Mouse (Mus musculus): ENCODE measurements around the gene Slc25a19. TPM values are rescaled to one million over a fixed set of nuclear protein-coding genes. Genes with fewer than 3 reads are reported as not detected.

Gene Slc25a19
- polyA plus RNA-seq, 1 experiment from 2014 or later: 35.6 TPM

- ATAC-seq (ENCODE audit: low FRiP score): no peak
- no peak overlapping the region for H3K9ac ChIP-seq
- H3K4me3 ChIP-seq: no peak overlapping the region
- 98% methylated on average over 15 of the region's 15 CpGs for WGBS
- no peaks in the 10 kb centered on the region for H3K27me3 ChIP-seq
- H3K4me2 ChIP-seq: no peak overlapping the region
- peaks cover 42% of the 10 kb centered on the region for H3K36me3 ChIP-seq
- no peaks in the 10 kb centered on the region for H3K9me3 ChIP-seq
- H3K4me1 ChIP-seq (replicated peaks): peaks cover 38% of the 10 kb centered on the region
- no peak overlapping the region for H3K27ac ChIP-seq
Measured at GRCm38 (mm10) chr11:115600743-115601142, 27.4 kb downstream of the Slc25a19 start.

DNA sequence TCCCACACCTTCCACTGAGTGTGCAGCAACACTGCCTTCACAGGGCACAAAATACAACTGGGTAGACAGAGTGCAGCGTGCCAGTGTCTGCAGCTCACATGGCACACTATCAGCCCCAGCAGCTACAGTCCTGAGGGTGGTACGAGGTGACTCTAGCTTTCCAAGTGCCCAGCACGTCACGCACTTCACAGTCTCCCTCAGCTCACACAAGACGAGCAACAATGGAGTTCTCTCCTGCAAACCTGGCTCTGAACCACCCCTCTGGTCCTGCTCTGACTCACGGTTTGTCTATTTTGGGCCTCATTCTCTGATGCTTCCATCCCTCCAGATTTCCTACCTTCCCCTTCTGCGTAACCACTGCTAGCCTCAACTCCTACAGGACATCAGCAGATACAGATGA is 28.4 kb downstream of the Slc25a19 start:
- H3K27me3 ChIP-seq: no peaks in the 10 kb centered on the region
- H3K27ac ChIP-seq: no peak overlapping the region
- ATAC-seq (ENCODE audit: low FRiP score): no peak
- 95% methylated on average over 7 of the region's 7 CpGs for WGBS
- H3K9ac ChIP-seq: no peak overlapping the region
- no peaks in the 10 kb centered on the region for H3K9me3 ChIP-seq
- H3K4me1 ChIP-seq (replicated peaks): peaks cover 28% of the 10 kb centered on the region
- no peak overlapping the region for H3K4me2 ChIP-seq
- no peak overlapping the region for H3K4me3 ChIP-seq
- H3K36me3 ChIP-seq: peaks cover 48% of the 10 kb centered on the region

DNA sequence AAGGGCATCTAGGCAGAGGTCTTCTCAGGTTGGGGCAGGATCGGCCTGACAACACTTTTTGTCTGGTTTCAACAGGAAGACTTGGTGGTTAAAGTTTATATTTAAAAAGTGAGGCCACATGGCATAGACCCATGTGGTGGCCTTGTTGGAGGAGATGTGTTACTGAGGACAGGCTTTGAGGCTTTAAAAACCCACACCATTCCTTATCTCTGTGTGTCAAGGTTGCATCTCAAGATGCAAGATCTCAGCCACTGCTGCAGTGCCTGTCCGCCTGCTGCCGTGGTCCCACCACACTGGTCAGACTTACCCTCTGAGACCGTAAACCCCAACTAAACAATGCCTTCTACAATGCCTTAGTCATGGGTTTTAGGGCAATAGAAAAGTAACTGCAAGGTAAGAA is 29.8 kb downstream of the Slc25a19 start:
- Histone ChIP-seq H3K4me2 (no peak overlapping the region), H3K9me3 (no peaks in the 10 kb centered on the region), H3K36me3 (peaks cover 61% of the 10 kb centered on the region), H3K27me3 (no peaks in the 10 kb centered on the region), H3K27ac (no peak overlapping the region), H3K4me1 (replicated peaks) (peaks cover 24% of the 10 kb centered on the region), H3K9ac (no peak overlapping the region), H3K4me3 (no peak overlapping the region)
- ATAC-seq (ENCODE audit: low FRiP score): no peak
- WGBS: 95% methylated on average over 4 of the region's 4 CpGs

GRCm38 (mm10) chr11:115595209-115595608 is 32.9 kb downstream of the Slc25a19 start:
- H3K4me3 ChIP-seq: no peak overlapping the region
- no peak for ATAC-seq (ENCODE audit: low FRiP score)
- H3K27me3 ChIP-seq: no peaks in the 10 kb centered on the region
- H3K4me1 ChIP-seq (replicated peaks): no peaks in the 10 kb centered on the region
- WGBS: 98% methylated on average over 3 of the region's 3 CpGs
- H3K9ac ChIP-seq: no peak overlapping the region
- H3K9me3 ChIP-seq: no peaks in the 10 kb centered on the region
- H3K36me3 ChIP-seq: peaks cover 83% of the 10 kb centered on the region
- no peak overlapping the region for H3K27ac ChIP-seq
- no peak overlapping the region for H3K4me2 ChIP-seq

DNA sequence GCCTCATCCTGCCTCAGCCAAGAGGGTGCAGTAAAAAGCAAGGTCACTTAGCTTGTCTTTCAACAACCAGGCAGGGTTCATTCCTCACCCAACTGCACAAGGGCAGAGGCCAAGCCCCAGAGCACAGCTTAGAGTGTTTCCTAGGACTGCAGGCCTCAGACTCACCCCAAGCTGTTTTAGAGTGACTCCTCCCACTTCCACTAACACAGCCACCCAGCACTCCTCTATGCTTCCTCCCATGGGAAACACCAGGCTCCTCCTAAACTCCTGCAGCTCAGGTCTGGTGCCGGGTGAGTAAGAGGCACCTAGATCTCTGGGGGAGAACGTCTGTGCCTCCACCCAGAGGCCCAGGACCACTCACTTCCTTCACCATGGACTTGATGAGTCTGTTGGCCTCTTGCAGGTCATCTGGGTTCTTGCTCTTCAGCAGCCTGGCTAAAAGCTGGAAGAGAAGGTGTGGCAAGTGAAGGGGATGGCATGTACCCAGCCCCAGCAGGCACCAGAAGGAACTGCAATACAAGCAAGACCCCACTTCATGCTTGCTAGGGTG is 37.5 kb downstream of the Slc25a19 start:
- no peak for ATAC-seq (ENCODE audit: low FRiP score)
- H3K36me3 ChIP-seq: peaks cover 94% of the 10 kb centered on the region
- H3K27me3 ChIP-seq: no peaks in the 10 kb centered on the region
- H3K4me3 ChIP-seq: no peak overlapping the region
- WGBS: 93% methylated on average over 2 of the region's 2 CpGs
- no peaks in the 10 kb centered on the region for H3K9me3 ChIP-seq
- no peak overlapping the region for H3K4me2 ChIP-seq
- H3K4me1 ChIP-seq (replicated peaks): no peaks in the 10 kb centered on the region
- no peak overlapping the region for H3K9ac ChIP-seq
- no peak overlapping the region for H3K27ac ChIP-seq

GRCm38 (mm10) chr11:115587984-115588383 is 40.1 kb downstream of the Slc25a19 start:
- ATAC-seq (ENCODE audit: low FRiP score): no peak
- no peak overlapping the region for H3K4me2 ChIP-seq
- peaks cover 97% of the 10 kb centered on the region for H3K36me3 ChIP-seq
- 87% methylated on average over 9 of the region's 9 CpGs for WGBS
- H3K9me3 ChIP-seq: no peaks in the 10 kb centered on the region
- H3K27me3 ChIP-seq: no peaks in the 10 kb centered on the region
- H3K27ac ChIP-seq: no peak overlapping the region
- H3K4me3 ChIP-seq: no peak overlapping the region
- H3K4me1 ChIP-seq (replicated peaks): no peaks in the 10 kb centered on the region
- H3K9ac ChIP-seq: no peak overlapping the region

DNA sequence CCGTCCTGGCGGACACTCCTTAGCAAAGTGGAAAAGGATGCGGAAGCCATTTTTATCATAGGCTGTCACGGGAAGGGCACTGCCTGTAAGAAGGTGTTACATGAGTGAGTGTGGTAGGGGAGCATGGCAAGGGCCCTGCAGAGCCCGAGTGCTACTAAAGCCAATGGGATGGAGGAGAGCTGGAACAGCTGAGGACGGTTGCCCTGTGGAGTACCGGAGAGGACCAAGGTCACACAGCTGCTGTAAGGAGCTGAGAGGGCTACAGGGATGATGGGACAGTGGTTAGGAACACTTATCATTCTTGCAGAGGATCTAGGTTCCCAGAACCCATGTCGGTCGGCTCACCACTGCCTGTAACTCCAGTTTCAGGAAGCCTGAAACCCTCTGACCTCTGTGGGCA is 41.7 kb downstream of the Slc25a19 start:
- ATAC-seq (ENCODE audit: low FRiP score): no peak
- H3K36me3 ChIP-seq: peaks cover 97% of the 10 kb centered on the region
- WGBS: 92% methylated on average over 9 of the region's 9 CpGs
- H3K9me3 ChIP-seq: no peaks in the 10 kb centered on the region
- H3K4me2 ChIP-seq: no peak overlapping the region
- H3K4me3 ChIP-seq: no peak overlapping the region
- no peak overlapping the region for H3K27ac ChIP-seq
- H3K27me3 ChIP-seq: no peaks in the 10 kb centered on the region
- no peaks in the 10 kb centered on the region for H3K4me1 ChIP-seq (replicated peaks)
- no peak overlapping the region for H3K9ac ChIP-seq

- Histone ChIP-seq H3K4me1 (replicated peaks) (no peaks in the 10 kb centered on the region), H3K4me2 (no peak overlapping the region), H3K9ac (no peak overlapping the region), H3K36me3 (peaks cover 97% of the 10 kb centered on the region), H3K9me3 (no peaks in the 10 kb centered on the region), H3K27ac (no peak overlapping the region), H3K27me3 (no peaks in the 10 kb centered on the region), H3K4me3 (no peak overlapping the region)
- ATAC-seq (ENCODE audit: low FRiP score): no peak
- 92% methylated on average over 7 of the region's 7 CpGs for WGBS
Measured at GRCm38 (mm10) chr11:115585573-115586100, 42.5 kb downstream of the Slc25a19 start.

- Histone ChIP-seq H3K4me1 (replicated peaks) (no peaks in the 10 kb centered on the region), H3K27me3 (no peaks in the 10 kb centered on the region), H3K9ac (no peak overlapping the region), H3K27ac (no peak overlapping the region), H3K9me3 (no peaks in the 10 kb centered on the region), H3K36me3 (peaks cover 95% of the 10 kb centered on the region), H3K4me3 (no peak overlapping the region), H3K4me2 (no peak overlapping the region)
- ATAC-seq (ENCODE audit: low FRiP score): no peak
- 91% methylated on average over 10 of the region's 10 CpGs for WGBS
Measured at GRCm38 (mm10) chr11:115584376-115585073, 43.6 kb downstream of the Slc25a19 start.

DNA sequence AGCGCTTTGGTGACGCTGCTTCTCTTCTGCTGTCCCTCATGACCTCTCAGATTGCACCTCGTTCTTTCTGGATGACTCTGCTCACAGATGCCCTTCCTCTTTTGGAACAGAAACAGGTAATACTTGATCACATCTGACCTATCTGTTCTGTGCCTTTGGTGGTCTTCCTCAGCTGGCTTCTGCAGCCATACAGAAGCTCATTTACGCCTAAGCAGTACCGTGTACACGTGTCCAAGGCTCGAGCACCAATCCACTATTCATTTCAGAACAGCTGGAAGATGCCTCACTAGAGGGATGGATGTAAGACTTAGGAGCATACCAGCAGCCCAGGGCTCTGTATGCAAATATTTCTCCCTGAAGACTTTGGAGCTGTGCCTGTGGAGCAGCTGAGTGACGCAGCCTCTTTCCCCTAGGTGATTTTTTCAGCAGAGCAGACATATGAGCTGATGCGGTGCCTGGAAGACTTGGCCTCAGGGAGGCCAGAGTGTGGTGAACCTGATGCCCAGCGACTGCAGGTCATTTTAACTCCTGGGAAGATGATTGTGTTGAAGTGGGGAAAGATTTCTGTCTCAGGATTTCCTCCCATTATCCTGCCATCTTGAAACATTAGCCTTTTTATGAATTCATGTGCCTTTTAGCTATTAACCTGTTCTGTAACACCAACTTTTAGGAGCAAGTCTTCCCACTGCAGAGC is 45.0 kb downstream of the Slc25a19 start:
- Histone ChIP-seq H3K27me3 (no peaks in the 10 kb centered on the region), H3K9ac (no peak overlapping the region), H3K36me3 (peaks cover 98% of the 10 kb centered on the region), H3K4me2 (no peak overlapping the region), H3K9me3 (no peaks in the 10 kb centered on the region), H3K27ac (no peak overlapping the region), H3K4me3 (no peak overlapping the region), H3K4me1 (replicated peaks) (no peaks in the 10 kb centered on the region)
- 81% methylated on average over 10 of the region's 10 CpGs for WGBS
- ATAC-seq (ENCODE audit: low FRiP score): no peak

- peaks cover 70% of the 10 kb centered on the region for H3K36me3 ChIP-seq
- no peak overlapping the region for H3K4me3 ChIP-seq
- H3K4me2 ChIP-seq: no peak overlapping the region
Measured at GRCm38 (mm10) chr11:115579080-115579479, 49.0 kb downstream of the Slc25a19 start.

DNA sequence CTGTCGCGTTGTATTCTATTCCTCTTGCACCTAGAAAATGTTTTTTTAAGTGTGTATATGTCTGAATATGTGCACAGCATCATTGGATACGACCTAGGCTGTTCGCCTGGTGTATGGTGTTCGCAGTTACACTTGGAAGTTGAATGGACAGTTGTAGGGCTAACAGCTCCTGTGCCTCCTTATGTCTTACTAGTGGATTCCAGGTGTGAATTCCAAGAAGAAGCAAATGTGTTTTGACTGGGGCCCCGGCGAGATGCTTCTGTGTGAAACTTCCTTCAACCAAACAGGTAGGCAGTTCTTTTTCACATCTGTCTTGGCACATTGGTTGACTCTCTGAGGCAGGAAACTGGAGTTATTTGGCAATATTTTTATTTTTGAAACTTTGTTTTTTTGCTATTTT is 63.1 kb downstream of the Slc25a19 start:
- no peaks in the 10 kb centered on the region for H3K9me3 ChIP-seq

More at GRCm38 (mm10) chr11:115579080-115579479, 49.0 kb downstream of the Slc25a19 start:
- Histone ChIP-seq H3K27ac (no peak overlapping the region), H3K27me3 (no peaks in the 10 kb centered on the region), H3K9me3 (no peaks in the 10 kb centered on the region), H3K9ac (no peak overlapping the region), H3K4me1 (replicated peaks) (no peaks in the 10 kb centered on the region)
- no peak for ATAC-seq (ENCODE audit: low FRiP score)

More for the DNA sequence above, 63.1 kb downstream of the Slc25a19 start:
- no peak for ATAC-seq (ENCODE audit: low FRiP score)
- Histone ChIP-seq H3K27ac (no peak overlapping the region), H3K36me3 (peaks cover 32% of the 10 kb centered on the region), H3K9ac (peak overlapping the region; percentile 83), H3K4me3 (peak overlapping the region; percentile 78), H3K4me2 (peak overlapping the region; percentile 82), H3K27me3 (no peaks in the 10 kb centered on the region), H3K4me1 (replicated peaks) (peaks cover 21% of the 10 kb centered on the region)
- WGBS: 24% methylated on average over 7 of the region's 7 CpGs

Data from hindbrain, embryonic 13.5 days (tissue).